Mouse (Mus musculus) cerebellum, postnatal 10 days (tissue): ENCODE data around the gene Dpy30.

Experiments
- DNase-seq, 2 experiments: peaks; one replicate each; pipeline ENCODE4 v3.0.0; 2021; ENCODE audit warnings: mixed read lengths in 2 of 2

Dpy30 gene

GRCm38 (mm10) chr17:74262415-74262814 is 61.3 kb downstream of the Dpy30 start:
- DNase-seq: no peak
